Mouse (Mus musculus) hematopoietic multipotent progenitor cell, adult 10-12 weeks (in vitro differentiated cells): ENCODE results near the gene Zfp740. TPM values are rescaled to one million over a fixed set of nuclear protein-coding genes. Genes with fewer than 3 reads are reported as not detected.

Experiments
- polyA plus RNA-seq: library from polyadenylated mRNA; stranded (reverse); fragments of >175 nt; gene quantifications from 2 replicates; pipeline ENCODE4 v1.2.3, GENCODE M21; 2012; ENCODE audit warnings: low replicate concordance

Zfp740 gene
- 23.6 and 23.9 TPM in 2 replicates for polyA plus RNA-seq

DNA sequence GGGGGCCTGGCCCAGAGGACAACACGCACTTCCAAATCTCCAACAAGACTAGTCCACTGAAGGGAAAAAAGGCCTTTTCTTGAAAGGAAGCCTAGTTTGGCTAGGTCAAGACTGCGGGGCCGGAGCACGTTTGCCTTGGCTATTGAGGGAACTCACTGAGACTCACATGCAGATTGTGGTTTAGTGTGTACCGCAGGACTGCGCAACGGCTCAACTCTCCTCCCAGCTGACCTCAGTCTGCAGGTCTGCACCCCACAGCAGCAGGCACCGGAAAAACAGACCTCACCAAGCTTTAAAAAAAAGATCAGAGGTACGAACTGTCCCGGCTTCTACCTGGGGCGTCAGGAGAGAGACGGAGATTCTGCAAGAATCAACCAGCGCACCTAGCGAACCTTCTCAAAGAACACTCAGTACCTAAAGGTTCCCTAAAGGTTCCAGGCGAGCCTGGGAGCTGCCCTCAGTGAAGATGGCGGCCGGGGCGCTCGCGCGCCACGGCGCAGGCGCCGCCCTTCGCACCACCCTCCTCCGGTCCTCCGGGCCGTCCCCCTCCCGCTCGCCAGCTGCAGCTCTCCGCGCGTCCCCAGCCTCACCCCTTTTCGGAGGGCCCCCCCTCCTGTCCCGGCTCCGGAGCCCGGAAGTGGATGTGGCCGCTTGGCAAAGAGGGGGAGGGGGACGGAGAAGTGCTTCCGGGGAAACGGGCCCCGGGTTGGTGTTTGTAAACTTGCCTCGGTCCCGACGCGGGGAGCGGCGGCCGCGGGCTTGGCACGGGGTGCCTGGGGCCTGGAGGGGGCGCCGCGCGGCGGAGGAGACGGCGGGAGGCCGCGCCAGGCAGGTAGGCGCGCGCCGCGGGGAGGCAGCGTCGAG is at the start of gene Zfp740:
Gene Zfp740, plus strand, starts transcription at position 279 of the 864 bp plus-strand sequence.

GRCm38 (mm10) chr15:102204674-102205505 is 1.8 kb downstream of the Zfp740 start, which contains the start of gene Csad:
Gene Csad (minus strand): TSS chr15:102204724.

GRCm38 (mm10) chr15:102231748-102232147 is 28.7 kb downstream of the Zfp740 start, which contains the start of gene Itgb7:
Gene Itgb7 (minus strand): TSS chr15:102231944.

GRCm38 (mm10) chr15:102257202-102258075 is 54.4 kb downstream of the Zfp740 start, which contains the start of gene Rarg:
Gene Rarg (minus strand): TSS chr15:102257517.

Other genes with a start within 250 kb of the Zfp740 start
- gene Krt78, start 249.0 kb upstream of the Zfp740 start, polyA plus RNA-seq, result not detected in 2 replicates
- gene Krt8, start 198.8 kb upstream of the Zfp740 start, polyA plus RNA-seq, result not detected in 2 replicates
- 0.15 and 0.29 TPM in 2 replicates for gene Krt18, start 175.1 kb upstream of the Zfp740 start, polyA plus RNA-seq
- gene Eif4b, start 129.5 kb upstream of the Zfp740 start, polyA plus RNA-seq, result 93.4 and 169 TPM in 2 replicates
- gene Tns2, start 102.8 kb upstream of the Zfp740 start, polyA plus RNA-seq, result 1.7 and 2.5 TPM in 2 replicates
- gene Spryd3, start 67.0 kb upstream of the Zfp740 start, polyA plus RNA-seq, result 11.8 and 25.2 TPM in 2 replicates
- gene Igfbp6, start 58.9 kb upstream of the Zfp740 start, polyA plus RNA-seq, result 1.1 and 3.3 TPM in 2 replicates
- gene Soat2, start 52.7 kb upstream of the Zfp740 start, polyA plus RNA-seq, result 1.0 and 2.3 TPM in 2 replicates
- 26.3 and 33.6 TPM in 2 replicates for gene Csad, start 1.5 kb downstream of the Zfp740 start, polyA plus RNA-seq
- 423 and 1,128 TPM in 2 replicates for gene Itgb7, start 28.7 kb downstream of the Zfp740 start, polyA plus RNA-seq
- 54.7 and 138 TPM in 2 replicates for gene Rarg, start 54.3 kb downstream of the Zfp740 start, polyA plus RNA-seq
- gene Gm9918, start 67.3 kb downstream of the Zfp740 start, polyA plus RNA-seq, result 0.07 TPM in 1 of 2 replicates, not detected in the other
- gene Mfsd5, start 76.2 kb downstream of the Zfp740 start, polyA plus RNA-seq, result 64.6 and 64.7 TPM in 2 replicates
- gene Espl1, start 93.0 kb downstream of the Zfp740 start, polyA plus RNA-seq, result 2.9 and 6.9 TPM in 2 replicates
- 15.0 and 71.0 TPM in 2 replicates for gene Pfdn5, start 122.9 kb downstream of the Zfp740 start, polyA plus RNA-seq
- gene Myg1, start 128.5 kb downstream of the Zfp740 start, polyA plus RNA-seq, result 20.9 and 82.7 TPM in 2 replicates
- gene Aaas, start 147.5 kb downstream of the Zfp740 start, polyA plus RNA-seq, result 28.1 and 59.8 TPM in 2 replicates
- not detected in 2 replicates for gene Sp7, start 163.9 kb downstream of the Zfp740 start, polyA plus RNA-seq
- 11.4 and 48.9 TPM in 2 replicates for gene Sp1, start 202.9 kb downstream of the Zfp740 start, polyA plus RNA-seq
- gene Amhr2, start 242.1 kb downstream of the Zfp740 start, polyA plus RNA-seq, result 0.81 and 1.1 TPM in 2 replicates